Mouse (Mus musculus): ENCODE measurements at regions not wholly inside any gene's neighbourhood (a gene's known extent, or its start where the extent isn't known, plus 50 kb on each side); places are given as distances from the start of the nearest gene placed in this dataset.

DNA sequence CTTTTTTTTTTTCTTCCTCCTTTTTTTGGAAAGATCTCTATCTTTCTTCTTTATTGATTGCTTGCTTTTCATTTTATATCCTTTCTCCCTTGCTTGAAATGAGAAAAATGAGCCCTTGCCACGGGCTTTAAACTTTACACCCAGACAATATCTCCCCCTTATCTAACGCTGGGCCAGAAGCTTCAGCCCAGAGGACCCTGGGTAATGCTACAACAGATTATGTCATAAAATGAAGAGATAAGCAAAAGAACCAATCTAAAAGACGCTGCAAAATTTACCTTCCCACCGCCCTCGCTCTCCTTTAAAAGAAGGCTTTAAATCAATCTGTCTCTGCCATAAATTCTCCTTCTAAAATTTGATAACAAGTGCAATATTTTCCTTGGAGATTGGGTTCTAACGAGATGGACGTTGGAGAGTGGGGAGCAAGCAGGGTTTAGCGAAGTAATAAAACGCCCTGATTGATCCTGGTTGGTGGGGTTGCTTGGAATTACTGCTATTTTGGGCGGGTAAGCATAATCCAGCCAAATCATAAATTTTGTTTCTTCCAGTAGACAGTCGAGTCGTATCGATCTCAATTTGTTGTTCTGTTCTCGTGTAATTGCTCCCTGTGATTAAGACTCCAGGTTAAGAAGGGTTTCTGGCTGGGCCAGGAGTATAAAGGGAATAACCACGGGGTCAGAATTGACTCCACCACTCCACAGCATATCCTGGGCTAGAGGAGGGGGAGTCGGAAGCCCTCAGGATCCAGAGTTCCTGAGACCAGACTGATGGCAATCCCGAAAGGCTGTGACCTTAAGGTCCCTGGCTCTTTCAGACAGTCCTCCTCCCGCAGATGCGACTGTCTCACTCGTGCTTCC is 318.9 kb downstream of the Gm9195 start:
- H3K27me3 ChIP-seq (replicated peaks; ENCODE audit: control insufficient read depth, insufficient read depth, low read length) = no peaks in the 10 kb centered on the region

DNA sequence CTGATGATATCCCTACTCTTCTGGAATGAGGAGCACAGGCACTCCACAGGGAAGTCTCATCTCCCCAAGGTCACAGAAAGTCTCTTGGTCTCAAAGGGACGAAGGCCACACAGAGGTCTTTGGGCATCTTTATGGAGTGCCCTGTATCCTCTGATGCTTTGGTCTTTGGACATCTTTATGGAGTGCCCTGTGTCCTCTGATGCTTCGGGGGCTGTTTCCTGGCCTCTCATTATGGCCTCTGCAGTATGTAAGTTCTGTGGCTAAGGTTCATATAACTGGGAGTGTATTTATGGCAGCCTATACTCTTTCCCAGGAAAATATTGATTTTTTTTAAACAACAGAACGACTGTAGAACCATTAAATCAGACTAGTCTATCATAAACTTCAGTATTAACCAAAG is 319.9 kb downstream of the Gm9195 start:
- WGBS = 70% methylated on average over 3 of the region's 3 CpGs

More for the DNA sequence above, 318.9 kb downstream of the Gm9195 start:
- H3K27ac ChIP-seq (ENCODE audit: low read length) = no peak overlapping the region
- H3K4me1 ChIP-seq (replicated peaks; ENCODE audit: control insufficient read depth, insufficient read depth, low read length) = no peaks in the 10 kb centered on the region
- no peak overlapping the region for H3K4me3 ChIP-seq (replicated peaks; ENCODE audit: low read length)
- no peak overlapping the region for H3K9ac ChIP-seq (replicated peaks; ENCODE audit: low read depth, low read length)
- no peaks in the 10 kb centered on the region for H3K9me3 ChIP-seq (ENCODE audit: control insufficient read depth, low read length)
- no peaks in the 10 kb centered on the region for H3K36me3 ChIP-seq (ENCODE audit: control insufficient read depth, insufficient read depth)
- no peak overlapping the region for H3K4me2 ChIP-seq (ENCODE audit: low read length)
- 82% methylated on average over 20 of the region's 20 CpGs for WGBS
- ATAC-seq = no peak

DNA sequence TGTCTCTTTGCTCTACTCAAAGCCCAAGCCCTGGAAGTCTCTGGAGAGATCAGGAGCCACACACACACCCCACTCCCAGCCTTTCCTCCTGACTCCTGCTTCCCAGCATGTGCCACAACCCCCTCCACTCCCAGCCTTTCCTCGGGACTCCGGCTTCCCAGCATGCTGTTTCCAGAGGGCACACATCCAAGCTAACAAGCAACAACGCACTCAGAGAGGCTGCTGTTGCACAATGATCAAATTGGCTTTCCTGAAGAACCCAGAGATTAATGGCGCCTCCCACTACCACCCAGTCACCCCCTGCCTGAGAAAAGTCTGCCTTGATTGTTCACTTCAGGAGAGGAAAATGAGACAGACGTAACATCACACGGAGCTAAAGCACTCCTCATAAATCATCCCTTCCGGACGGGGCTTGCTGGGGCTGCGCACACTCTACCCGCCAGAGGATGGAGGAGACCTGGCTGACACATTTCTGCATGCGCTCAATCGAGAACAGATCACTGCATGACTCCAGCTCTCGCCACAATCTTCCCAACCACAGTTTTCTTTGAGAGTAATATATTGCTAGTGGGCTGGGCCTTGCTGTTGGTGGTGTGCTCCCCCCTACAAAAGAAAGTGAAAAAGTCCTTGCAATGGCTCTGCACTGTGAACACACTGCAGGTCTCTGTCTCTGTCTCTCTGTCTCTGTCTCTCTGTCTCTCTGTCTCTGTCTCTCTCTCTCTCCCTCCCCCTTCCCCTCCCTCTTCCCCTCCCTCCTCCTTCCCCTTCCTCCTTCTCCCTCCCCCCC is 332.9 kb downstream of the Gm9195 start:
- no peaks in the 10 kb centered on the region for H3K9me3 ChIP-seq (ENCODE audit: control insufficient read depth, low read length)
- peak; percentile 70; the same call in 1 of the 2 replicates for ATAC-seq
- H3K9ac ChIP-seq (replicated peaks; ENCODE audit: low read depth, low read length) = no peak overlapping the region
- no peaks in the 10 kb centered on the region for H3K27me3 ChIP-seq (replicated peaks; ENCODE audit: control insufficient read depth, insufficient read depth, low read length)
- 26% methylated on average over 13 of the region's 13 CpGs for WGBS
- no peak overlapping the region for H3K27ac ChIP-seq (ENCODE audit: low read length)
- H3K4me3 ChIP-seq (replicated peaks; ENCODE audit: low read length) = peak overlapping the region; percentile 7
- H3K36me3 ChIP-seq (ENCODE audit: control insufficient read depth, insufficient read depth) = no peaks in the 10 kb centered on the region
- peak overlapping the region; percentile 35 for H3K4me2 ChIP-seq (ENCODE audit: low read length)
- peaks cover 4% of the 10 kb centered on the region; the same call in 1 of the 2 replicates for H3K4me1 ChIP-seq (replicated peaks; ENCODE audit: control insufficient read depth, insufficient read depth, low read length)

More for the DNA sequence above, 319.9 kb downstream of the Gm9195 start:
- no peak for ATAC-seq
- Histone ChIP-seq H3K4me2 (ENCODE audit: low read length) (no peak overlapping the region), H3K9ac (replicated peaks; ENCODE audit: low read depth, low read length) (no peak overlapping the region), H3K27ac (ENCODE audit: low read length) (no peak overlapping the region), H3K36me3 (ENCODE audit: control insufficient read depth, insufficient read depth) (no peaks in the 10 kb centered on the region), H3K27me3 (replicated peaks; ENCODE audit: control insufficient read depth, insufficient read depth, low read length) (no peaks in the 10 kb centered on the region), H3K9me3 (ENCODE audit: control insufficient read depth, low read length) (no peaks in the 10 kb centered on the region), H3K4me1 (replicated peaks; ENCODE audit: control insufficient read depth, insufficient read depth, low read length) (no peaks in the 10 kb centered on the region), H3K4me3 (replicated peaks; ENCODE audit: low read length) (no peak overlapping the region)

DNA sequence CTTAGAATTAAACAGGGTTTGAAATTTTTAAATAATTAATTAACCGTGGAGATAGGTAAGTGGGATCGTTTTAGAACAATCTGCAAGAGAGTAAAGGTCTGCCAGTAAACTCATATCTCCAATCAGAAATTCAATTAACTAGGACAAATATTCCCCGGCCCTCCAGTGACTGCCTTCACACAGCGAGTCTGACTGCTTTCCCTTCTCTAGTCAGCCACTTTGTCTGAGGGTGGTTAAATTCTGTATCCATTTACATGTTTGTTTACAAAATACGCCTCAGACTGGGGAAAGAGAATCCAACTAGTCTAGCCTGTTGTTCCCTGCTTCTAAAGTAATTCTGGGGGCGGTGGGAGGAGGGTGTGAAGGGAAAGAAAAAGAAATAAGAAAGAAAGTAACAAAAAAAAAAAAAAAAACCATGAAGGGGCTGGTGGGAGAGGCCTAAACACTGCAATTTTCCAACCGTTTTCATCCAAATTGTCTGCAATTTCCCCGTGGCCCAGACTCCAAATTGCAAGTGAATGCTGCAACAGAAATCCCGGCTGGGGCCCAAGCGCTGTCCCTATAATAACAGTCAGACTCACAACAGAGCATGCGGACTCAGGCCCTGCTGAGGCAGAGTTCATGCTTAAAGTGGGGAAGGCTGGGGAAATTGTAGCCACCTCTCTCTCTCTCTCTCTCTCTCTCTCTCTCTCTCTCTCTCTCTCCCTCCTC is 336.3 kb downstream of the Gm9195 start:
- Histone ChIP-seq H3K36me3 (ENCODE audit: control insufficient read depth, insufficient read depth) (no peaks in the 10 kb centered on the region), H3K4me2 (ENCODE audit: low read length) (no peak overlapping the region), H3K4me1 (replicated peaks; ENCODE audit: control insufficient read depth, insufficient read depth, low read length) (peaks cover 4% of the 10 kb centered on the region; the same call in 1 of the 2 replicates), H3K4me3 (replicated peaks; ENCODE audit: low read length) (no peak overlapping the region), H3K9ac (replicated peaks; ENCODE audit: low read depth, low read length) (no peak overlapping the region), H3K9me3 (ENCODE audit: control insufficient read depth, low read length) (no peaks in the 10 kb centered on the region), H3K27me3 (replicated peaks; ENCODE audit: control insufficient read depth, insufficient read depth, low read length) (no peaks in the 10 kb centered on the region), H3K27ac (ENCODE audit: low read length) (no peak overlapping the region)
- peak; percentile 72 for ATAC-seq
- 26% methylated on average over 11 of the region's 11 CpGs for WGBS

DNA sequence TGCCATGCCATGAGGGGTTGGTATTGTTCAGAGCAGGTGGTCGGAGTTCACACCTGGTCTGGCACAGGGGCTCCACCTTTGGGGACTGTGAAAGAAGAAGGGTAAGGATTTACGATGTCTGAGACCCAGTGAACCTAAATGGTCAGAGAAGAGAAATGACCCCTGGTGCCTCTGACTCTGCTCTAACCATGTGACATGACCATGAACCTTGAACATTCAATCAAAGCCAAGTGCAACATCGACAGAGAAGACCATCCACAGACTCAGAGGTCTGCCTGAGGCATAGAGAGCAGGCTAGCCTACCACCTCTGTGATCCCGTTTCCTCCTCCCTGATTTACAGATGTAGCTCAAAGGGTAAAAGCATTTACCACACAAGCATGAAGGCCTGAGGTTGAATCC is 340.0 kb downstream of the Gm9195 start:
- Histone ChIP-seq H3K9ac (replicated peaks; ENCODE audit: low read depth, low read length) (no peak overlapping the region), H3K27me3 (replicated peaks; ENCODE audit: control insufficient read depth, insufficient read depth, low read length) (no peaks in the 10 kb centered on the region), H3K4me3 (replicated peaks; ENCODE audit: low read length) (no peak overlapping the region), H3K9me3 (ENCODE audit: control insufficient read depth, low read length) (no peaks in the 10 kb centered on the region), H3K27ac (ENCODE audit: low read length) (no peak overlapping the region), H3K4me2 (ENCODE audit: low read length) (no peak overlapping the region), H3K36me3 (ENCODE audit: control insufficient read depth, insufficient read depth) (no peaks in the 10 kb centered on the region), H3K4me1 (replicated peaks; ENCODE audit: control insufficient read depth, insufficient read depth, low read length) (no peaks in the 10 kb centered on the region; the same call in 1 of the 2 replicates)
- WGBS = 85% methylated on average over 4 of the region's 4 CpGs
- ATAC-seq = no peak

DNA sequence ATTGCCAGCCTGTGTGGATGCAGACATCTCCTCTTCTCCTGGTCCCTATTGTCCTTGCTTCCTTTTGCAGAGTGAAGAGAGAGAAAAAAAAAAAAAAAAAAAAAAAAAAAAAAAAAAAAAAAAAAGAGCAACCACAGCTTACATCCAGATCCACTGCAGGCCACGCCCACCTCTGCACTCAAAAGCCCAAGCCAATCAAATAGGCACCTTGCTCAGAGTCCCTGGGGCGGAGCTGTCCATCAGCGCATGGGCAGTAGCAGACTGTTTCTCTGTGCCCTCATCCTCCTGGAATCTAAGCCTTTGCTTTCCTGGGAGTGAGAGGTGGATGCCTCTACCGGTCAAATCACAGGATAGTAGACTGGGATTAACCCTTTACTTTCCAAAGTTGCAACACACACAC is 342.2 kb downstream of the Gm9195 start:
- no peaks in the 10 kb centered on the region for H3K9me3 ChIP-seq (ENCODE audit: control insufficient read depth, low read length)
- no peaks in the 10 kb centered on the region for H3K4me1 ChIP-seq (replicated peaks; ENCODE audit: control insufficient read depth, insufficient read depth, low read length)
- no peaks in the 10 kb centered on the region for H3K27me3 ChIP-seq (replicated peaks; ENCODE audit: control insufficient read depth, insufficient read depth, low read length)
- H3K27ac ChIP-seq (ENCODE audit: low read length) = no peak overlapping the region
- no peak overlapping the region for H3K9ac ChIP-seq (replicated peaks; ENCODE audit: low read depth, low read length)
- H3K36me3 ChIP-seq (ENCODE audit: control insufficient read depth, insufficient read depth) = no peaks in the 10 kb centered on the region
- no peak overlapping the region for H3K4me3 ChIP-seq (replicated peaks; ENCODE audit: low read length)
- H3K4me2 ChIP-seq (ENCODE audit: low read length) = no peak overlapping the region
- WGBS = 19% methylated on average over 4 of the region's 4 CpGs
- ATAC-seq = peak; percentile 52

DNA sequence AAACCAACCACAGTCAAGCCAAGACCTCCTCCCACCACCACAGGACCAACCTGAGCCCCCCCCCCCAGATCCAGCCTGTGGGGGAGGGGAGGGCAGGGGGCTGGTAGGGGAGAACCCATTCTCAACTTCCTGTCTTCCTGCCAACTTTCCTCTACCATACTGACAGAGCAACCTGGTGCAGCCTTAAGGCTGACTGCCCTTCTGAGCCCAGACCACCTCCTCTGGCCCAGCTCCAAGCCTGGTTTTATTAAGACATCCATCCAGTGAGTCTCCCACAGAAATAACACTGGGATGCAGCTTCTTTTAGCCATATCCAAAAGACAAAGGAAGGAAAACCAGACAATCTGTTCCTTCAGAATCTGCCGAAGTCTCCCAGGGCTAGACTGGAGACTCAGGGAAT is 342.8 kb downstream of the Gm9195 start:
- Histone ChIP-seq H3K9me3 (ENCODE audit: control insufficient read depth, low read length) (no peaks in the 10 kb centered on the region), H3K36me3 (ENCODE audit: control insufficient read depth, insufficient read depth) (no peaks in the 10 kb centered on the region), H3K4me2 (ENCODE audit: low read length) (no peak overlapping the region), H3K4me3 (replicated peaks; ENCODE audit: low read length) (no peak overlapping the region), H3K9ac (replicated peaks; ENCODE audit: low read depth, low read length) (no peak overlapping the region), H3K27me3 (replicated peaks; ENCODE audit: control insufficient read depth, insufficient read depth, low read length) (no peaks in the 10 kb centered on the region), H3K4me1 (replicated peaks; ENCODE audit: control insufficient read depth, insufficient read depth, low read length) (no peaks in the 10 kb centered on the region), H3K27ac (ENCODE audit: low read length) (no peak overlapping the region)
- 69% methylated on average over 1 of the region's 1 CpGs for WGBS
- no peak for ATAC-seq

DNA sequence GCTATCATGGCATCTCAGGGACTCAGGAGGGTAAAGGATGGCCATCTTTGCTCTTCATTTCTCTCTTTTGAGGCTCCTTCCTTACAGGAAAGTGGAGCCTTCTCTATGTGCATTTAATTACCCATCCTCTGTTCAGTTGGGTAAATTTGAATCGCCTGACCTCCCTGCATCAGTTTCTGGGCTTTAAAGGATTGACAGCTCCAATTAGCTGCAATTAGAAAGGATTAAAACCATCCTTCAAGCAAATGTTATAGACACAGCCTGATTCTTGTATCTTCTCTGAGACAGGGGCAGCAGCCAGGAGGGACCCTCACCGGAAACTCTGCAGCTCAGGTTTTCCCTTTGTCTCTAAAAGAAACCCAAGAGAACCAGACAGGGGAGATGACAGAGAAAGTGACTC is 345.3 kb downstream of the Gm9195 start:
- ATAC-seq = no peak
- WGBS = 4% methylated on average over 2 of the region's 2 CpGs
- no peak overlapping the region for H3K9ac ChIP-seq (replicated peaks; ENCODE audit: low read depth, low read length)
- H3K4me2 ChIP-seq (ENCODE audit: low read length) = no peak overlapping the region
- no peaks in the 10 kb centered on the region for H3K27me3 ChIP-seq (replicated peaks; ENCODE audit: control insufficient read depth, insufficient read depth, low read length)
- H3K4me1 ChIP-seq (replicated peaks; ENCODE audit: control insufficient read depth, insufficient read depth, low read length) = peaks cover 8% of the 10 kb centered on the region
- no peaks in the 10 kb centered on the region for H3K36me3 ChIP-seq (ENCODE audit: control insufficient read depth, insufficient read depth)
- no peaks in the 10 kb centered on the region for H3K9me3 ChIP-seq (ENCODE audit: control insufficient read depth, low read length)
- H3K27ac ChIP-seq (ENCODE audit: low read length) = no peak overlapping the region
- no peak overlapping the region for H3K4me3 ChIP-seq (replicated peaks; ENCODE audit: low read length)

DNA sequence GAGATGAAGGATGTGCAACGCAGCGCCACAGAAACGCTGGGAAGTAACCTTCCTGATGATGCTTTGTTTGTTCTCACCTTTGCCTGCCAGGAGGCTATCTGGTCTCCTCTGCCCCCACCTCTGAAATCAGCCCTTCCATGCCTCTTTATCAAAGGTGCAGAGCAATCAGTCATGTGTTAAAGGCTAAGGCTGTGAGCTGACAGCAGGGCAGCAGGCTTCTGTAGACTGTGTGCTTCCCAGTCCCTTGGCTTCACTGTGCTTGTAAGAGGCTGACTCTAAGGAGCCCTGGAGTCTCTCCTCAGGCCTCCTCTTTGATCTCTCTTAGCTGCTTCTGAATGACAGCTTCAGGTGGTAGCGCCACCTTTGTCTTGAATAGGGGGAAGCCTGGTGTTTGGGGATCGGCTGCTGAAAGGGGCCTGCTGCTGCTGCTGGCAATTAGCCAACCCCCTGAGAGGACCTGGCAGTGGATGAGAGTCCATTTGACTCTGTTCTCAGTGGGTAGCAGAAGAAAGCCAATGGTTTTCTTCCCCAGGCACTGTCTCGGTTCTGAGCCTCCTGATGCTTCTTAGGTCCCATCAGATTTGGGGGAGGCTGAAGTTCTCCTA is 348.7 kb downstream of the Gm9195 start:
- H3K27me3 ChIP-seq (replicated peaks; ENCODE audit: control insufficient read depth, insufficient read depth, low read length) = no peaks in the 10 kb centered on the region
- peak; percentile 57 for ATAC-seq
- 14% methylated on average over 6 of the region's 6 CpGs for WGBS

More for the DNA sequence above, 348.7 kb downstream of the Gm9195 start:
- Histone ChIP-seq H3K27ac (ENCODE audit: low read length) (no peak overlapping the region), H3K9ac (replicated peaks; ENCODE audit: low read depth, low read length) (no peak overlapping the region), H3K4me3 (replicated peaks; ENCODE audit: low read length) (no peak overlapping the region), H3K4me1 (replicated peaks; ENCODE audit: control insufficient read depth, insufficient read depth, low read length) (peaks cover 8% of the 10 kb centered on the region), H3K36me3 (ENCODE audit: control insufficient read depth, insufficient read depth) (no peaks in the 10 kb centered on the region), H3K9me3 (ENCODE audit: control insufficient read depth, low read length) (no peaks in the 10 kb centered on the region), H3K4me2 (ENCODE audit: low read length) (no peak overlapping the region)

Data from forebrain, embryonic 16.5 days (tissue).